Mouse (Mus musculus) hindbrain, embryonic 15.5 days (tissue): ENCODE data around the gene Pcare. TPM values are rescaled to one million over a fixed set of nuclear protein-coding genes. Genes with fewer than 3 reads are reported as not detected.
"Not testable (repeated sequence)": the region's sequence is repeated elsewhere in the genome, so short reads cannot be mapped to it uniquely, and the experiment has no call there.

Experiments
- ATAC-seq: fragments of 200-750 bp; cut with Nextera tagmentation; 2 replicates; pipeline ENCODE4 v1.8.0; 2017; ENCODE audit warnings: low read depth, moderate number of reproducible peaks, moderate TSS enrichment; ENCODE audit not compliant: low FRiP score
- H3K27ac ChIP-seq: fragments of 300-500 bp; sonication (generic); replicated peaks from 2 replicates; pipeline ENCODE4 v1.5.1; 2015; ENCODE audit warnings: mild to moderate bottlenecking, inconsistent platforms
- H3K27me3 ChIP-seq: fragments of 300-500 bp; sonication (generic); 2 replicates; pipeline ENCODE4 v1.6.1; 2015; ENCODE audit warnings: control low read depth, inconsistent platforms
- H3K36me3 ChIP-seq: fragments of 300-500 bp; sonication (generic); 2 replicates; pipeline ENCODE4 v1.6.1; 2015; ENCODE audit warnings: control low read depth, inconsistent platforms
- H3K4me1 ChIP-seq: fragments of 300-500 bp; sonication (generic); replicated peaks from 2 replicates; pipeline ENCODE4 v1.6.1; 2015; ENCODE audit warnings: control low read depth, inconsistent platforms
- H3K4me2 ChIP-seq: fragments of 300-500 bp; sonication (generic); 2 replicates; pipeline ENCODE4 v1.6.1; 2015; ENCODE audit warnings: moderate library complexity, mild to moderate bottlenecking, inconsistent platforms
- H3K4me3 ChIP-seq: fragments of 300-500 bp; sonication (generic); 2 replicates; pipeline ENCODE4 v1.5.1; 2015; ENCODE audit warnings: mild to moderate bottlenecking, inconsistent platforms
- H3K9ac ChIP-seq: fragments of 300-500 bp; sonication (generic); 2 replicates; pipeline ENCODE4 v1.6.1; 2015; ENCODE audit warnings: inconsistent platforms
- H3K9me3 ChIP-seq: fragments of 300-500 bp; sonication (generic); 2 replicates; pipeline ENCODE4 v1.6.1; 2016; ENCODE audit warnings: control low read depth, inconsistent platforms
- WGBS: fragments of 180-500 bp; shearing (Covaris S2); methylation state at CpG from one replicate; pipeline ENCODE4 v1.1.7; 2015; 5-methylcytosine and 5-hydroxymethylcytosine counted together
- polyA plus RNA-seq: library from polyadenylated mRNA; unstranded; fragments of >200 nt; fragmentation: Nextera tagmentation; extraction: Ambion mirVana; gene quantifications from 2 replicates; pipeline ENCODE4 v1.2.1, GENCODE M21; 2015

Gene Pcare
- polyA plus RNA-seq, 1 experiment from 2014 or later: not detected

- H3K4me1 ChIP-seq: 0 out of 2 replicates have a peak, but pooled peaks cover 5% of the 10 kb centered on the region
- H3K27me3 ChIP-seq: no peaks in the 10 kb centered on the region
- no peak for ATAC-seq
- no peak overlapping the region for H3K27ac ChIP-seq
- H3K36me3 ChIP-seq: no peaks in the 10 kb centered on the region
- H3K4me3 ChIP-seq: no peak overlapping the region
- WGBS: 77% methylated on average over 4 of the region's 4 CpGs
- H3K4me2 ChIP-seq: no peak overlapping the region
- H3K9me3 ChIP-seq: no peaks in the 10 kb centered on the region
- no peak overlapping the region for H3K9ac ChIP-seq
These were observed 21.5 kb upstream of the Pcare start for GRCm38 (mm10) chr17:71774173-71774572.

GRCm38 (mm10) chr17:71770696-71771095 lies 18.0 kb upstream of the Pcare start:
- 88% methylated on average over 3 of the region's 3 CpGs for WGBS
- H3K4me3 ChIP-seq: no peak overlapping the region
- no peak overlapping the region for H3K27ac ChIP-seq
- 0 out of 2 replicates have a peak, but pooled peaks cover 5% of the 10 kb centered on the region for H3K4me1 ChIP-seq
- H3K27me3 ChIP-seq: no peaks in the 10 kb centered on the region
- no peak for ATAC-seq
- H3K4me2 ChIP-seq: no peak overlapping the region
- no peaks in the 10 kb centered on the region for H3K9me3 ChIP-seq
- no peaks in the 10 kb centered on the region for H3K36me3 ChIP-seq
- H3K9ac ChIP-seq: no peak overlapping the region

GRCm38 (mm10) chr17:71769564-71769963 lies 16.9 kb upstream of the Pcare start:
- no peak overlapping the region for H3K4me3 ChIP-seq
- no peaks in the 10 kb centered on the region for H3K9me3 ChIP-seq
- H3K4me1 ChIP-seq: 0 out of 2 replicates have a peak, but pooled peaks cover 5% of the 10 kb centered on the region
- H3K4me2 ChIP-seq: peak overlapping the region; percentile 24; the same call in 1 of the 2 replicates
- no peaks in the 10 kb centered on the region for H3K27me3 ChIP-seq
- H3K27ac ChIP-seq: no peak overlapping the region
- 9% methylated on average over 6 of the region's 6 CpGs for WGBS
- no peak for ATAC-seq
- H3K9ac ChIP-seq: no peak overlapping the region
- H3K36me3 ChIP-seq: no peaks in the 10 kb centered on the region

GRCm38 (mm10) chr17:71768173-71768572 lies 15.5 kb upstream of the Pcare start, which contains the start of gene Clip4:
Gene Clip4, plus strand, starts transcription at chr17:71768473.
- not testable (repeated sequence) for H3K4me1 ChIP-seq, H3K27ac ChIP-seq, H3K9me3 ChIP-seq, H3K27me3 ChIP-seq, H3K9ac ChIP-seq, H3K36me3 ChIP-seq, ATAC-seq, H3K4me2 ChIP-seq, H3K4me3 ChIP-seq
- 86% methylated on average over 1 of the region's 1 CpGs for WGBS

GRCm38 (mm10) chr17:71760536-71760935 lies 7.8 kb upstream of the Pcare start:
- Histone ChIP-seq H3K4me2 (no peak overlapping the region), H3K4me3 (no peak overlapping the region), H3K27me3 (no peaks in the 10 kb centered on the region), H3K9ac (no peak overlapping the region), H3K27ac (no peak overlapping the region), H3K4me1 (no peaks in the 10 kb centered on the region), H3K9me3 (no peaks in the 10 kb centered on the region), H3K36me3 (no peaks in the 10 kb centered on the region)
- 70% methylated on average over 7 of the region's 7 CpGs for WGBS
- ATAC-seq: no peak

- ATAC-seq: peak; percentile 24; the same call in 1 of the 2 replicates
- H3K4me2 ChIP-seq: no peak overlapping the region
- no peaks in the 10 kb centered on the region for H3K27me3 ChIP-seq
- peaks cover 4% of the 10 kb centered on the region; the same call in 1 of the 2 replicates for H3K4me1 ChIP-seq
- no peak overlapping the region for H3K9ac ChIP-seq
- H3K27ac ChIP-seq: no peak overlapping the region
- no peaks in the 10 kb centered on the region for H3K36me3 ChIP-seq
- no peaks in the 10 kb centered on the region for H3K9me3 ChIP-seq
- 85% methylated on average over 9 of the region's 9 CpGs for WGBS
- H3K4me3 ChIP-seq: no peak overlapping the region
These were observed 3.0 kb downstream of the Pcare start for GRCm38 (mm10) chr17:71749616-71750168.

- no peak overlapping the region for H3K4me2 ChIP-seq
- H3K27me3 ChIP-seq: no peaks in the 10 kb centered on the region
- 66% methylated on average over 8 of the region's 8 CpGs for WGBS
- no peak overlapping the region for H3K9ac ChIP-seq
- peaks cover 4% of the 10 kb centered on the region; the same call in 1 of the 2 replicates for H3K4me1 ChIP-seq
- no peaks in the 10 kb centered on the region for H3K36me3 ChIP-seq
- ATAC-seq: no peak
- no peak overlapping the region for H3K27ac ChIP-seq
- no peak overlapping the region for H3K4me3 ChIP-seq
- no peaks in the 10 kb centered on the region for H3K9me3 ChIP-seq
These were observed 5.1 kb downstream of the Pcare start for GRCm38 (mm10) chr17:71747561-71747960.

- H3K4me1 ChIP-seq: peaks cover 4% of the 10 kb centered on the region; the same call in 1 of the 2 replicates
- no peak overlapping the region for H3K9ac ChIP-seq
- H3K4me3 ChIP-seq: no peak overlapping the region
- ATAC-seq: 0 out of 2 replicates have a peak, but pooled peaks have one; percentile 12
- H3K27me3 ChIP-seq: no peaks in the 10 kb centered on the region
- no peaks in the 10 kb centered on the region for H3K36me3 ChIP-seq
- H3K9me3 ChIP-seq: no peaks in the 10 kb centered on the region
- H3K27ac ChIP-seq: no peak overlapping the region
- no peak overlapping the region for H3K4me2 ChIP-seq
- 57% methylated on average over 9 of the region's 9 CpGs for WGBS
These were observed 6.6 kb downstream of the Pcare start for GRCm38 (mm10) chr17:71746114-71746513.

- H3K9me3 ChIP-seq: no peaks in the 10 kb centered on the region
- no peak for ATAC-seq
- H3K4me1 ChIP-seq: peaks cover 4% of the 10 kb centered on the region; the same call in 1 of the 2 replicates
- no peak overlapping the region for H3K4me2 ChIP-seq
- H3K9ac ChIP-seq: no peak overlapping the region
- H3K27ac ChIP-seq: no peak overlapping the region; the same call in 1 of the 2 replicates
- no peaks in the 10 kb centered on the region for H3K36me3 ChIP-seq
- no peak overlapping the region for H3K4me3 ChIP-seq
- H3K27me3 ChIP-seq: no peaks in the 10 kb centered on the region
- 24% methylated on average over 5 of the region's 5 CpGs for WGBS
These were observed 9.8 kb downstream of the Pcare start for GRCm38 (mm10) chr17:71742935-71743334.

- Histone ChIP-seq H3K4me1 (no peaks in the 10 kb centered on the region), H3K9me3 (no peaks in the 10 kb centered on the region), H3K4me3 (no peak overlapping the region), H3K27me3 (no peaks in the 10 kb centered on the region), H3K27ac (no peak overlapping the region), H3K4me2 (no peak overlapping the region), H3K9ac (no peak overlapping the region), H3K36me3 (no peaks in the 10 kb centered on the region)
- 88% methylated on average over 3 of the region's 3 CpGs for WGBS
- no peak for ATAC-seq
These were observed 10.5 kb downstream of the Pcare start for GRCm38 (mm10) chr17:71742156-71742555.

- no peak for ATAC-seq
These were observed 16.3 kb downstream of the Pcare start for GRCm38 (mm10) chr17:71736442-71736841.

GRCm38 (mm10) chr17:71730655-71731054 lies 22.0 kb downstream of the Pcare start:
- no peak overlapping the region for H3K27ac ChIP-seq
- ATAC-seq: no peak
- 68% methylated on average over 2 of the region's 2 CpGs for WGBS

More at GRCm38 (mm10) chr17:71736442-71736841, 16.3 kb downstream of the Pcare start:
- Histone ChIP-seq H3K27me3 (no peaks in the 10 kb centered on the region), H3K4me3 (no peak overlapping the region), H3K36me3 (no peaks in the 10 kb centered on the region), H3K4me1 (no peaks in the 10 kb centered on the region; the same call in 1 of the 2 replicates), H3K27ac (no peak overlapping the region), H3K9me3 (no peaks in the 10 kb centered on the region), H3K4me2 (no peak overlapping the region), H3K9ac (no peak overlapping the region)
- WGBS: 56% methylated on average over 3 of the region's 3 CpGs

GRCm38 (mm10) chr17:71721019-71721418 lies 31.7 kb downstream of the Pcare start:
- no peaks in the 10 kb centered on the region for H3K4me1 ChIP-seq
- no peaks in the 10 kb centered on the region for H3K9me3 ChIP-seq
- no peak overlapping the region for H3K9ac ChIP-seq
- no peak for ATAC-seq
- no peak overlapping the region for H3K27ac ChIP-seq
- H3K27me3 ChIP-seq: no peaks in the 10 kb centered on the region
- WGBS: 82% methylated on average over 3 of the region's 3 CpGs
- H3K36me3 ChIP-seq: no peaks in the 10 kb centered on the region
- no peak overlapping the region for H3K4me2 ChIP-seq
- no peak overlapping the region for H3K4me3 ChIP-seq

More at GRCm38 (mm10) chr17:71730655-71731054, 22.0 kb downstream of the Pcare start:
- H3K36me3 ChIP-seq: no peaks in the 10 kb centered on the region
- H3K9me3 ChIP-seq: no peaks in the 10 kb centered on the region
- H3K9ac ChIP-seq: no peak overlapping the region
- no peaks in the 10 kb centered on the region for H3K4me1 ChIP-seq
- no peaks in the 10 kb centered on the region for H3K27me3 ChIP-seq
- H3K4me3 ChIP-seq: no peak overlapping the region
- no peak overlapping the region for H3K4me2 ChIP-seq
